Mouse (Mus musculus) myocyte (in vitro differentiated cells): ENCODE data around the gene Tas2r139. TPM values are rescaled to one million over a fixed set of nuclear protein-coding genes. Genes with fewer than 3 reads are reported as not detected.
"Not testable (repeated sequence)": the region's sequence is repeated elsewhere in the genome, so short reads cannot be mapped to it uniquely, and the experiment has no call there.

ENCODE experiments used
- H3K27me3 ChIP-seq: one replicate; pipeline ENCODE4 v1.6.1; 2011; ENCODE audit not compliant: control insufficient read depth, insufficient read depth, insufficient read length
- H3K36me3 ChIP-seq: one replicate; pipeline ENCODE4 v1.6.1; 2011; ENCODE audit not compliant: control insufficient read depth, insufficient read depth
- H3K4me2 ChIP-seq: one replicate; pipeline ENCODE4 v1.6.1; 2011; ENCODE audit warnings: low read depth, control low read depth
- H3K4me3 ChIP-seq: one replicate; pipeline ENCODE4 v1.5.1; 2011; ENCODE audit warnings: mild to moderate bottlenecking, control low read depth, moderate library complexity
- H3K79me2 ChIP-seq: one replicate; pipeline ENCODE4 v1.6.1; 2011; ENCODE audit not compliant: control insufficient read depth, insufficient read depth
- H3ac ChIP-seq: one replicate; pipeline ENCODE4 v1.6.1; 2011; ENCODE audit not compliant: control insufficient read depth, insufficient read length
- CEBPB ChIP-seq: IDR thresholded peaks from 2 replicates; pipeline ENCODE4 v1.6.1; 2011; ENCODE audit warnings: mild to moderate bottlenecking, moderate library complexity; ENCODE audit not compliant: poor library complexity, insufficient read depth, severe bottlenecking
- E2F4 ChIP-seq: IDR thresholded peaks from one replicate; pipeline ENCODE4 v1.6.1; 2011; ENCODE audit warnings: mild to moderate bottlenecking, control low read depth, moderate library complexity; ENCODE audit not compliant: insufficient read depth
- MAX ChIP-seq: IDR thresholded peaks from one replicate; pipeline ENCODE4 v1.6.1; 2011; ENCODE audit warnings: low read depth, mild to moderate bottlenecking, control low read depth
- MYOD1 ChIP-seq, 3 experiments: IDR thresholded peaks; one replicate each; pipeline ENCODE4 v1.6.1; 2011; ENCODE audit warnings: control low read depth in 2 of 3, low read depth in 2 of 3, mild to moderate bottlenecking in 2 of 3, moderate library complexity in 1 of 3; ENCODE audit not compliant: insufficient read length in 2 of 3, control insufficient read depth in 1 of 3
- MYOG ChIP-seq, 3 experiments: IDR thresholded peaks; one replicate each; pipeline ENCODE4 v1.6.1; 2011; ENCODE audit warnings: control low read depth in 2 of 3, low read depth in 2 of 3, mild to moderate bottlenecking in 2 of 3; ENCODE audit not compliant: insufficient read length in 2 of 3, control insufficient read depth in 1 of 3, insufficient read depth in 1 of 3
- POLR2A ChIP-seq: IDR thresholded peaks from one replicate; pipeline ENCODE4 v1.6.1; 2011; ENCODE audit warnings: low read depth, mild to moderate bottlenecking, control low read depth, moderate library complexity; ENCODE audit not compliant: insufficient read length
- POLR2AphosphoS2 ChIP-seq: IDR thresholded peaks from one replicate; pipeline ENCODE4 v1.6.1; 2011; ENCODE audit warnings: low read depth, control low read depth; ENCODE audit not compliant: insufficient read length
- REST ChIP-seq: IDR thresholded peaks from one replicate; pipeline ENCODE4 v1.6.1; 2011; ENCODE audit warnings: mild to moderate bottlenecking, control low read depth, moderate library complexity; ENCODE audit not compliant: insufficient read depth, insufficient read length
- SRF ChIP-seq: IDR thresholded peaks from one replicate; pipeline ENCODE4 v1.6.1; 2011; ENCODE audit warnings: low read depth; ENCODE audit not compliant: control insufficient read depth, insufficient read length
- TCF12 ChIP-seq: IDR thresholded peaks from one replicate; pipeline ENCODE4 v1.6.1; 2011; ENCODE audit warnings: mild to moderate bottlenecking, control low read depth; ENCODE audit not compliant: poor library complexity, insufficient read depth, severe bottlenecking
- TCF3 ChIP-seq: IDR thresholded peaks from one replicate; pipeline ENCODE4 v1.6.1; 2011; ENCODE audit warnings: low read depth, control low read depth; ENCODE audit not compliant: insufficient read length
- USF1 ChIP-seq: IDR thresholded peaks from one replicate; pipeline ENCODE4 v1.6.1; 2011; ENCODE audit warnings: low read depth, mild to moderate bottlenecking, control low read depth, moderate library complexity
- polyA plus RNA-seq: library from polyadenylated mRNA; unstranded; fragments of >200 nt; fragmentation: generic; extraction: Trizol; gene quantifications from one replicate; pipeline ENCODE4 v1.2.1, GENCODE M21; 2012; ENCODE audit warnings: missing spikeins

Gene Tas2r139
- polyA plus RNA-seq, result not detected

GRCm38 (mm10) chr6:42140636-42141035 is at the start of gene Tas2r139:
Gene Tas2r139, plus strand, starts transcription at chr6:42140936.
- no peak within 1 kb of the TSS for H3ac ChIP-seq
- no peak within 1 kb of the TSS for H3K4me2 ChIP-seq

GRCm38 (mm10) chr6:42151115-42151514 is 10.4 kb downstream of the Tas2r139 start:
- H3K4me3 ChIP-seq, H3K27me3 ChIP-seq, H3K79me2 ChIP-seq, H3ac ChIP-seq, H3K36me3 ChIP-seq, H3K4me2 ChIP-seq: not testable (repeated sequence)

More at GRCm38 (mm10) chr6:42140636-42141035, at the start of gene Tas2r139:
- no peaks in the 10 kb centered on the region for H3K27me3 ChIP-seq
- no peak for TF ChIP-seq POLR2A
- TF ChIP-seq POLR2AphosphoS2, result no peak
- TF ChIP-seq E2F4, result no peak
- H3K79me2 ChIP-seq, result no peaks in the 10 kb centered on the region
- no peaks in the 10 kb centered on the region for H3K36me3 ChIP-seq
- H3K4me3 ChIP-seq, result no peak within 1 kb of the TSS

- Histone ChIP-seq H3ac (no peak overlapping the region), H3K36me3 (no peaks in the 10 kb centered on the region), H3K4me3 (no peak overlapping the region), H3K27me3 (no peaks in the 10 kb centered on the region), H3K4me2 (no peak overlapping the region), H3K79me2 (no peaks in the 10 kb centered on the region)
- TF ChIP-seq TCF3 (no peak), SRF (no peak), E2F4 (no peak), MYOG (IDR thresholded peaks at IDR 0.05; ENCODE audit: control insufficient read depth in 1 of 3, insufficient read depth in 1 of 3, insufficient read length in 2 of 3, low read depth in 2 of 3) (no peak), CEBPB (no peak), MAX (no peak), POLR2AphosphoS2 (no peak), USF1 (no peak), TCF12 (no peak), MYOD1 (IDR thresholded peaks at IDR 0.05; ENCODE audit: control insufficient read depth in 1 of 3, insufficient read length in 2 of 3, low read depth in 2 of 3) (no peak), POLR2A (no peak), REST (no peak)
Measured at GRCm38 (mm10) chr6:42182462-42182861, 41.7 kb downstream of the Tas2r139 start.

- no peak for TF ChIP-seq SRF
- TF ChIP-seq E2F4, result no peak
- no peak for TF ChIP-seq MYOG (IDR thresholded peaks at IDR 0.05; ENCODE audit: control insufficient read depth in 1 of 3, insufficient read depth in 1 of 3, insufficient read length in 2 of 3, low read depth in 2 of 3)
- no peak for TF ChIP-seq MYOD1 (IDR thresholded peaks at IDR 0.05; ENCODE audit: control insufficient read depth in 1 of 3, insufficient read length in 2 of 3, low read depth in 2 of 3)
- TF ChIP-seq POLR2A, result no peak
- TF ChIP-seq TCF12, result no peak
- no peak for TF ChIP-seq USF1
- TF ChIP-seq MAX, result no peak
- no peak for TF ChIP-seq REST
- no peak for TF ChIP-seq CEBPB
- TF ChIP-seq POLR2AphosphoS2, result no peak
- TF ChIP-seq TCF3, result no peak
Measured at GRCm38 (mm10) chr6:42186230-42186629, 45.5 kb downstream of the Tas2r139 start.

More at GRCm38 (mm10) chr6:42186230-42186629, 45.5 kb downstream of the Tas2r139 start:
- Histone ChIP-seq H3ac (no peak overlapping the region), H3K79me2 (no peaks in the 10 kb centered on the region), H3K4me3 (no peak overlapping the region), H3K27me3 (no peaks in the 10 kb centered on the region), H3K4me2 (no peak overlapping the region), H3K36me3 (no peaks in the 10 kb centered on the region)

Other genes with a start within 250 kb of the Tas2r139 start
- not detected for gene Sval1, start 189.3 kb upstream of the Tas2r139 start, polyA plus RNA-seq
- not detected for gene Sval3, start 172.8 kb upstream of the Tas2r139 start, polyA plus RNA-seq
- not detected for gene Sva, start 102.5 kb upstream of the Tas2r139 start, polyA plus RNA-seq
- not detected for gene Tas2r144, start 74.4 kb downstream of the Tas2r139 start, polyA plus RNA-seq
- gene Gstk1, start 105.0 kb downstream of the Tas2r139 start, polyA plus RNA-seq, result 0.53 TPM
- not detected for gene Tmem139, start 121.0 kb downstream of the Tas2r139 start, polyA plus RNA-seq
- gene Casp2, start 124.0 kb downstream of the Tas2r139 start, polyA plus RNA-seq, result 6.7 TPM
- 0.90 TPM for gene Clcn1, start 145.7 kb downstream of the Tas2r139 start, polyA plus RNA-seq
- gene Fam131b, start 183.7 kb downstream of the Tas2r139 start, polyA plus RNA-seq, result 4.2 TPM
- 467 TPM for gene Zyx, start 208.7 kb downstream of the Tas2r139 start, polyA plus RNA-seq
- 6.3 TPM for gene Epha1, start 232.3 kb downstream of the Tas2r139 start, polyA plus RNA-seq